Mouse (Mus musculus) neural tube, embryonic 14.5 days (tissue): ENCODE measurements around the gene Akap13. TPM values are rescaled to one million over a fixed set of nuclear protein-coding genes. Genes with fewer than 3 reads are reported as not detected.
A peak's percentile ranks its signal among the peaks of the same experiment; 100 is the strongest.

ENCODE experiments used
- ATAC-seq: fragments of 200-750 bp; cut with Nextera tagmentation; 2 replicates; pipeline ENCODE4 v1.8.0; 2017; ENCODE audit warnings: low read depth, mild to moderate bottlenecking, moderate TSS enrichment, moderate library complexity
- H3K27ac ChIP-seq: fragments of 300-500 bp; sonication (generic); 2 replicates; pipeline ENCODE4 v1.5.1; 2014; ENCODE audit warnings: low read depth, mild to moderate bottlenecking, control low read depth, low read length, moderate library complexity, mixed read lengths
- H3K27me3 ChIP-seq: fragments of 300-500 bp; sonication (generic); 2 replicates; pipeline ENCODE4 v1.6.1; 2014; ENCODE audit warnings: low read length; ENCODE audit not compliant: control insufficient read depth, insufficient read depth
- H3K36me3 ChIP-seq: fragments of 300-500 bp; sonication (generic); 2 replicates; pipeline ENCODE4 v1.6.1; 2014; ENCODE audit warnings: low read length, mixed read lengths; ENCODE audit not compliant: control insufficient read depth, insufficient read depth
- H3K4me1 ChIP-seq: fragments of 300-500 bp; sonication (generic); 2 replicates; pipeline ENCODE4 v1.6.1; 2014; ENCODE audit warnings: low read length; ENCODE audit not compliant: control insufficient read depth, insufficient read depth
- H3K4me2 ChIP-seq: fragments of 300-500 bp; sonication (generic); 2 replicates; pipeline ENCODE4 v1.6.1; 2014; ENCODE audit warnings: mild to moderate bottlenecking, low read depth, low read length, control low read depth
- H3K4me3 ChIP-seq: fragments of 300-500 bp; sonication (generic); 2 replicates; pipeline ENCODE4 v1.5.1; 2014; ENCODE audit warnings: low read depth, low read length, control low read depth, mixed read lengths
- H3K9ac ChIP-seq: fragments of 300-500 bp; sonication (generic); replicated peaks from 2 replicates; pipeline ENCODE4 v1.6.1; 2014; ENCODE audit warnings: low read depth, mild to moderate bottlenecking, control low read depth, low read length, mixed read lengths
- H3K9me3 ChIP-seq: fragments of 300-500 bp; sonication (generic); 2 replicates; pipeline ENCODE4 v1.6.1; 2016; ENCODE audit warnings: low read length; ENCODE audit not compliant: control insufficient read depth
- WGBS: fragments of 180-500 bp; shearing (Covaris S2); extraction: QIAGEN DNeasy Blood & Tissue Kit; methylation state at CpG from one replicate; pipeline ENCODE4 v1.1.7; 2014; 5-methylcytosine and 5-hydroxymethylcytosine counted together
- polyA plus RNA-seq: library from polyadenylated mRNA; unstranded; fragments of >200 nt; fragmentation: Nextera tagmentation; extraction: Ambion mirVana; gene quantifications from 2 replicates; pipeline ENCODE4 v1.2.1, GENCODE M21; 2014

The Akap13 gene
- polyA plus RNA-seq, 1 experiment from 2014 or later = 19.8 TPM

DNA sequence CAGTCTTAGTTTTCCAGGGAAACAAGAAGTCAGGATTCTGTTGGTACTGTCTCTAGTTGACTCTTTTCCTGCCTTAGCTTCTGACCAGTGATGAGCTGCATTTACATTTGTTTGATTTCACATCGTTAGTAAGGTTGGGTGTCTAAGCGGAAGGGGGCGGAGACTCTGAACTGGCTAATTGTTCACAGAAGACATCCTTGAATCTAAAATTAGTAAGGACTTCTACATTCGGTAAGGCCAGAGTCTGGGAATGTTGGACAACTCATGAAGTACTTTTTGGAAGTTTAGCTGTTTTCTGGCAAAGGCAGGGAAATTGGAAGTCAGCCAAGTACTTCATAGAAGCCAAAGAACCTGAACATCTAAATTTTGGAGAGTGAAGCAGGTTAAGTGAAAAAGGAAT lies 188.7 kb downstream of the Akap13 start:
- no peaks in the 10 kb centered on the region for H3K27me3 ChIP-seq

GRCm38 (mm10) chr7:75644585-75644984 lies 189.3 kb downstream of the Akap13 start:
- Histone ChIP-seq H3K27me3 (no peaks in the 10 kb centered on the region), H3K9me3 (no peaks in the 10 kb centered on the region), H3K4me3 (no peak overlapping the region), H3K4me2 (peak overlapping the region; percentile 31), H3K36me3 (no peaks in the 10 kb centered on the region), H3K9ac (no peak overlapping the region), H3K4me1 (0 out of 2 replicates have a peak, but pooled peaks cover 3% of the 10 kb centered on the region), H3K27ac (no peak overlapping the region)
- ATAC-seq = no peak
- 78% methylated on average over 2 of the region's 2 CpGs for WGBS

More for the DNA sequence above, 188.7 kb downstream of the Akap13 start:
- H3K4me1 ChIP-seq = 0 out of 2 replicates have a peak, but pooled peaks cover 3% of the 10 kb centered on the region
- H3K9me3 ChIP-seq = no peaks in the 10 kb centered on the region
- H3K27ac ChIP-seq = no peak overlapping the region
- H3K36me3 ChIP-seq = no peaks in the 10 kb centered on the region
- H3K4me2 ChIP-seq = peak overlapping the region; percentile 51; the same call in 1 of the 2 replicates
- no peak for ATAC-seq
- peak overlapping the region; percentile 6; the same call in 1 of the 2 replicates for H3K4me3 ChIP-seq
- H3K9ac ChIP-seq = no peak overlapping the region
- 53% methylated on average over 4 of the region's 4 CpGs for WGBS

- H3K4me1 ChIP-seq = 0 out of 2 replicates have a peak, but pooled peaks cover 3% of the 10 kb centered on the region
- H3K27me3 ChIP-seq = no peaks in the 10 kb centered on the region
- no peak overlapping the region for H3K4me3 ChIP-seq
- no peak overlapping the region for H3K27ac ChIP-seq
- 84% methylated on average over 5 of the region's 5 CpGs for WGBS
- H3K9me3 ChIP-seq = no peaks in the 10 kb centered on the region
- ATAC-seq = no peak
- H3K9ac ChIP-seq = no peak overlapping the region
- H3K4me2 ChIP-seq = no peak overlapping the region; the same call in 1 of the 2 replicates
- H3K36me3 ChIP-seq = no peaks in the 10 kb centered on the region
Measured at GRCm38 (mm10) chr7:75645156-75645933, 190.0 kb downstream of the Akap13 start.

DNA sequence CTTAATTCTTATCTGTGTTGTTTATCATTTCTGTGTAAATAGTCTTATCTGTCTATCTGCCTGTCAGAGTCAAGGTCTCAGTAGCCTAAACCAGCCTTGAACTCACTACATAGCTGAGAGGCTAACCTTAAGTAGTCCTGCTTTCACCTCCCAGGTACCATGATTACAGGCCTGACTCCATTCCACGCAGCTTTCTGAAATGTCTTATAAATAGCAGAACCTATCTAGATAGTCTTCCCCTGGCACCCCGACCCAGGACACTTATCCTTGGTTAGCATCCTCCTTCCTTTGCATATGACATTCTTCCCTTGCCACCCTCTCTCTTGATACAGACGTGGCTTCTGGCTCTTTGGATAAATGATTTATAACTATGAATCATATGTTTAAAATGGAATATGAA lies 192.7 kb downstream of the Akap13 start:
- WGBS = 90% methylated on average over 3 of the region's 3 CpGs
- H3K4me1 ChIP-seq = 0 out of 2 replicates have a peak, but pooled peaks cover under 1% of the 10 kb centered on the region
- no peaks in the 10 kb centered on the region for H3K9me3 ChIP-seq
- no peak overlapping the region for H3K4me2 ChIP-seq
- ATAC-seq = no peak
- H3K27me3 ChIP-seq = no peaks in the 10 kb centered on the region
- no peak overlapping the region for H3K4me3 ChIP-seq
- no peak overlapping the region for H3K27ac ChIP-seq
- no peaks in the 10 kb centered on the region for H3K36me3 ChIP-seq
- no peak overlapping the region for H3K9ac ChIP-seq

DNA sequence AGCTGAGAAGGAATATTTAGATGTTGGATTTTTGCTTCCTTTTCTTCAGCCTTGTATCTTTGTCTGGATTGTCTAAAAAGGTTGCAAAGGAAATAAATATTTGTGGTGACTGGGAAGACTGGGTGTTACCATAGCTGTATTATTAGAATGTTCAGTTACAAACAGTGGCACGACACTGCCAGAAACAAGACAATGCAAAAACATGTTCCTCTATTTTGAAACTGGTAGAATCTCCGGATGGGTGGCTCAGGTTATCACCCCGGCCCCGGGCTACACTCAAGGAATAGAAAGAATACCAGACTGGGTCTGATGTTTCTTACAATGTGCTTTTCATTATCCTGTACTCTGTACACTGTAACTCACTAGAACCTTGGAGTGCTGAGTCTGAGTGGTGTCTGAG lies 193.6 kb downstream of the Akap13 start:
- Histone ChIP-seq H3K9me3 (no peaks in the 10 kb centered on the region), H3K4me3 (no peak overlapping the region), H3K27me3 (no peaks in the 10 kb centered on the region), H3K4me1 (no peaks in the 10 kb centered on the region), H3K27ac (no peak overlapping the region), H3K9ac (no peak overlapping the region), H3K4me2 (no peak overlapping the region), H3K36me3 (no peaks in the 10 kb centered on the region)
- WGBS = 85% methylated on average over 4 of the region's 4 CpGs
- ATAC-seq = no peak

DNA sequence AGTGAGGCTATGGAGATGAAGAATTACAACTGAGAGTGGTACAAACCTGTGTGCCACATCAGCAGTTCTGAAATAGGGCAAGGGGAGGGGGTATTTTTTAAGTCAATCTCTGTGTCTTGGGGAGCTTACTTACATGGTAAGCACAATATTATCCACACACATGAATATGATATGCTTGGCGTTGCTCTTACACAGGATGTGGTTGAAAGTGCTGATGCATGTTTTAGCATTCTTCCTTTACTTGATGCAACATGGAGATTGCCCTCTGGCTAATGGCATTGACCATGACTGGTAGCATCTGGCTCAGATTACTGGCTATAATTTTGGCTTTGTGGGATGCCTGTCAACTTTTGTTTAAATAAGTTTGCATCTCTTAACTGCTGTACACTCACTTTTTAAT lies 194.6 kb downstream of the Akap13 start:
- no peak overlapping the region for H3K4me2 ChIP-seq
- H3K36me3 ChIP-seq = no peaks in the 10 kb centered on the region
- no peaks in the 10 kb centered on the region for H3K27me3 ChIP-seq
- no peak overlapping the region for H3K9ac ChIP-seq
- H3K9me3 ChIP-seq = no peaks in the 10 kb centered on the region
- ATAC-seq = no peak
- H3K4me3 ChIP-seq = no peak overlapping the region
- 83% methylated on average over 1 of the region's 1 CpGs for WGBS
- H3K4me1 ChIP-seq = no peaks in the 10 kb centered on the region
- no peak overlapping the region for H3K27ac ChIP-seq

DNA sequence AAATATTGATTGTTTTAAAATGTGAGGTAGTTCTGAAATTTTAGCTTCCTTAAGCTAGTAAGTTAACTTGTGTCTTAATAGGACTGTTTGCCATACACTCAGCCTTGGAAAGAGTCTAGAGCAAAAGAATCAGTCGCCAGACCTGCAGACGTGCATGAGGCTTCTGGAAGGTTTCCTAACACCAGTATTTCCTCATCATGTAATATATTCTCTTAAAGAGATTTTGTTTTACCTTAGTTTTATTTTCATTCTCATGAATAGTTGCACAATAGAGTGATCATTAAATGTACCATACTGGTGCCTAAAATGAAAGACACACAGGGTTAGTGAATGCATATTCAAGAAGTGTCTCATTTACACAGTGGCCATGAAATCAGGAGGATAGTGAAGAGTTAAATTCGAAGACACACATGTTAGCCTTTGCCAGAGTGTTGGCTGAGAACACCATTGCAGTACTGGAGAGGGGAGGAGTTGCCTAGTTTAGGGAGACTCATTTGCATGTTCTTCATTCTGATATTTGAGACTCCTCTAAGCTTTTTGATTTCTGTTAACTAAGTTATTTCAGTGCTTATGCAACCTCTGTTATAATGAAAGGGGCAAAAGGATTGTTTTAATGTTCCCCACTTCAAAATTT lies 198.5 kb downstream of the Akap13 start:
- WGBS = 73% methylated on average over 3 of the region's 3 CpGs
- H3K4me1 ChIP-seq = no peaks in the 10 kb centered on the region
- H3K4me2 ChIP-seq = no peak overlapping the region

GRCm38 (mm10) chr7:75655180-75656074 lies 200.1 kb downstream of the Akap13 start:
- no peak overlapping the region for H3K9ac ChIP-seq
- no peak overlapping the region for H3K27ac ChIP-seq
- 81% methylated on average over 11 of the region's 11 CpGs for WGBS
- no peaks in the 10 kb centered on the region for H3K27me3 ChIP-seq
- H3K9me3 ChIP-seq = no peaks in the 10 kb centered on the region
- H3K4me2 ChIP-seq = no peak overlapping the region
- H3K4me1 ChIP-seq = no peaks in the 10 kb centered on the region
- no peaks in the 10 kb centered on the region for H3K36me3 ChIP-seq
- no peak overlapping the region for H3K4me3 ChIP-seq
- ATAC-seq = no peak

More for the DNA sequence above, 198.5 kb downstream of the Akap13 start:
- ATAC-seq = no peak
- Histone ChIP-seq H3K27ac (no peak overlapping the region), H3K4me3 (no peak overlapping the region), H3K27me3 (no peaks in the 10 kb centered on the region), H3K9ac (no peak overlapping the region), H3K36me3 (no peaks in the 10 kb centered on the region), H3K9me3 (no peaks in the 10 kb centered on the region)
